Mouse (Mus musculus) gastrocnemius, adult 2 months (tissue): ENCODE data around the gene Nlrc5. TPM values are rescaled to one million over a fixed set of nuclear protein-coding genes. Genes with fewer than 3 reads are reported as not detected.

Source experiments
- DNase-seq: peaks from one replicate; pipeline ENCODE4 v3.0.0; 2022
- H3K27ac ChIP-seq: fragments of 200-600 bp; 2 replicates; pipeline ENCODE4 v1.8.1; 2022; ENCODE audit warnings: mild to moderate bottlenecking
- H3K4me3 ChIP-seq: fragments of 200-600 bp; 2 replicates; pipeline ENCODE4 v1.8.1; 2022; ENCODE audit warnings: mild to moderate bottlenecking, moderate library complexity
- CTCF ChIP-seq: fragments of 200-600 bp; IDR thresholded peaks from 2 replicates; pipeline ENCODE4 v1.8.1; 2022; ENCODE audit warnings: antibody characterized with exemption, mild to moderate bottlenecking, moderate library complexity
- intact Hi-C: fragments of 180-260 bp; cut with DNase I; formaldehyde crosslinking; loops from one replicate; pipeline ENCODE4 v1.15.1; 2025
- microRNA-seq: library from miRNA; unstranded; fragments of <30 nt; microRNA quantifications from one replicate; pipeline ENCODE4 v1.2.0, GENCODE M21; 2021
- total RNA-seq, 2 experiments: library from RNA; stranded (reverse); gene quantifications; 2 replicates each; pipeline ENCODE4 v1.2.3; 2021

Nlrc5 gene
- total RNA-seq, 2 experiments from 2014 or later = 0.43 to 1.1 TPM

DNA sequence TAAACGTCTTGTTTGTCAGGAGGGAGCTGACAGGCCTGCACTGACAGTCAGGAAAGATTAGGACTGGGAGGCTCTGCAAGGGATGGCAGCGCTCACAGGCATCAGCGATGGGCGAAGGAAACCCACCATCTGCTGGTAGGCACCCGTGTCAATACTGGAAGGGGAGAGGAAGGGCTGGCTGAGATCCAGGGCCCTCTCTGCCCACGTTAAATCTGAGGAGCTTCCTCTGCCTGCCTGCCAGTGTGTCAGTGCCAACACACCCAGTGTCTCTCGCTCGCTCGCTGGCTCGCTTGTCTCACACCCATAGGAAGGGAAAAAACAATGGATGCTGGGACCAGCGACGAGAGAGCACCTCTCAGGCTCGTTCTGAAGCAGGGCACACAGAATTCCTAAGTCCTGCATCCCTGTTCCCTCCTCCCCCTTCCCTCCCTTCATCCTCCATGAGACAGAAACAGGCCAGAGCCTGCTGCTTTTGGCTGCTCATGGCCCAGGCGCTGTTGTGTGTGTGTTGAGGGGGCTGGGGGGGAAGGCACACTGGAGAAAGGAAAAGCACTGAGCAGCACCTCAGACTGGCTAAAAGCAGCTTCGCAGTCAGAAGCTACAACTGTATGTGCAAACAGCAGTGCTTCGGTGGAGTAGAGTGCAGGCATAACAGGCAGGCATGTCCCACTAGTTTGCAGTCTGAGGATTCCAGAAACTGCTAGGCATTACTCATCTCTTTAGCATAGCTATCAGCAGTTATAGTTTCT lies 140.2 kb downstream of the Nlrc5 start:
- TF ChIP-seq CTCF = no peak
- Histone ChIP-seq H3K27ac (no peak overlapping the region), H3K4me3 (no peak overlapping the region)
- intact Hi-C loops = no loop called here
- DNase-seq = no peak

DNA sequence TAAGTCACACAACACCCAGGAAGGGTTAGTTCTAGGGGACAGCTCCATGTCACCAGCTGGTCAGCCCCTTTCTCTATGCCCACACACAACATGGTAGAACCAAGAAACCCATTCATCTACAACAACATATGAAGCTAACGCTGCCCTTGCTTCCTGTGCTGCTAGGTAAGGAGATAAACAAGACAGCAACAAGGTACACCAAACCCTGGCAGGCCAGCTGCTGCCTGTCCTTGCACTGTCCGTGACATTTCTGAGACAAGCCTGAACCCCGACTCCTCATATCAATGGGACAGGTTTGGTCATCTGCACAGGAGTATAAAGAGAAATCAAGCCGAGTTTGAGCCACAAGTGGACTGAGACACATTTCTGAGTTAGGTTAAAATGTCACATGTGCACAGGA lies 141.0 kb downstream of the Nlrc5 start:
- Histone ChIP-seq H3K4me3 (no peak overlapping the region), H3K27ac (no peak overlapping the region)
- intact Hi-C loops = no loop called here
- no peak for TF ChIP-seq CTCF
- no peak for DNase-seq

Small RNA genes within 50 kb of the gene (microRNA-seq; reads per million reads assigned to microRNA genes)
- gene Mir7072 = not detected

Other genes with a start within 250 kb of the Nlrc5 start
- 10 to 100 TPM in 1 of 2 experiments, 1 to 10 TPM in 1; 8.6 to 12.4 TPM for gene Nup93, start 219.8 kb upstream of the Nlrc5 start, total RNA-seq
- not detected for gene Slc12a3, start 105.2 kb upstream of the Nlrc5 start, total RNA-seq
- gene Herpud1, start 47.9 kb upstream of the Nlrc5 start, total RNA-seq = 100 to 1,000 TPM; 111 to 117 TPM
- gene Cpne2, start 98.6 kb downstream of the Nlrc5 start, total RNA-seq = 1 to 10 TPM; 4.9 to 6.9 TPM
- 10 to 100 TPM in 1 of 2 experiments, 1 to 10 TPM in 1; 8.5 to 10.8 TPM for gene Rspry1, start 167.6 kb downstream of the Nlrc5 start, total RNA-seq
- 10 to 100 TPM; 17.9 to 22.6 TPM for gene Fam192a, start 167.6 kb downstream of the Nlrc5 start, total RNA-seq
- gene Arl2bp, start 232.2 kb downstream of the Nlrc5 start, total RNA-seq = 10 to 100 TPM; 42.0 to 51.2 TPM